Mouse (Mus musculus): ENCODE results near the gene Olfr959.

Gene Olfr959

GRCm38 (mm10) chr9:39575469-39575868 lies at the start of gene Olfr959:
Gene Olfr959, minus strand, starts transcription at chr9:39575569.
- no peak for DNase-seq

- no peak for DNase-seq
Measured at GRCm38 (mm10) chr9:39624711-39625110, 49.3 kb upstream of the Olfr959 start.

- no peak for DNase-seq
Measured at GRCm38 (mm10) chr9:39623783-39624182, 48.4 kb upstream of the Olfr959 start.

- no peak for DNase-seq
Measured at GRCm38 (mm10) chr9:39621073-39621472, 45.7 kb upstream of the Olfr959 start, which contains the start of gene Olfr960. Gene Olfr960, plus strand, starts transcription at chr9:39621373.

GRCm38 (mm10) chr9:39611953-39612352 lies 36.6 kb upstream of the Olfr959 start:
- DNase-seq: no peak

GRCm38 (mm10) chr9:39610355-39610754 lies 35.0 kb upstream of the Olfr959 start, which contains the start of gene Olfr148:
Gene Olfr148, plus strand, starts transcription at chr9:39610655.
- no peak for DNase-seq

- no peak for DNase-seq
Measured at GRCm38 (mm10) chr9:39608497-39608896, 33.1 kb upstream of the Olfr959 start.

GRCm38 (mm10) chr9:39603999-39604453 lies 28.7 kb upstream of the Olfr959 start, which contains the start of gene AW551984:
Gene AW551984, minus strand, starts transcription at chr9:39604403.
- no peak for DNase-seq

- no peak for DNase-seq
Measured at GRCm38 (mm10) chr9:39603333-39603845, 28.0 kb upstream of the Olfr959 start.

- DNase-seq: no peak
Measured at GRCm38 (mm10) chr9:39602536-39603332, 27.4 kb upstream of the Olfr959 start.

- DNase-seq: no peak
Measured at GRCm38 (mm10) chr9:39577050-39577449, 1.7 kb upstream of the Olfr959 start.

GRCm38 (mm10) chr9:39558349-39558647 lies 17.1 kb downstream of the Olfr959 start:
- no peak for DNase-seq

GRCm38 (mm10) chr9:39557529-39558348 lies 17.6 kb downstream of the Olfr959 start:
- DNase-seq: no peak

- no peak for DNase-seq
Measured at GRCm38 (mm10) chr9:39553946-39554345, 21.4 kb downstream of the Olfr959 start, which contains the start of gene Olfr958. Gene Olfr958, minus strand, starts transcription at chr9:39554054.

- no peak for DNase-seq
Measured at GRCm38 (mm10) chr9:39550806-39551205, 24.6 kb downstream of the Olfr959 start.

- no peak for DNase-seq
Measured at GRCm38 (mm10) chr9:39523616-39524285, 51.6 kb downstream of the Olfr959 start.

Measured in cerebellum, adult 18-20 months (tissue).